Mouse (Mus musculus): ENCODE data around the gene Hoxb13. TPM values are rescaled to one million over a fixed set of nuclear protein-coding genes. Genes with fewer than 3 reads are reported as not detected.

The Hoxb13 gene
- polyA plus RNA-seq, 1 experiment from 2014 or later, result not detected

GRCm38 (mm10) chr11:96172511-96173287, 21.4 kb upstream of the Hoxb13 start:
- H3K9ac ChIP-seq (ENCODE audit: low read length), result no peak overlapping the region
- no peaks in the 10 kb centered on the region for H3K36me3 ChIP-seq (ENCODE audit: control insufficient read depth, insufficient read depth, low read length)
- H3K27ac ChIP-seq (ENCODE audit: low read depth), result no peak overlapping the region
- under 1% methylated on average over 25 of the region's 25 CpGs for WGBS
- no peaks in the 10 kb centered on the region for H3K9me3 ChIP-seq (ENCODE audit: control insufficient read depth, low read length)
- DNase-seq (ENCODE audit: low spot score) (peak; percentile 66), ATAC-seq (replicated peaks; ENCODE audit: low FRiP score, low TSS enrichment, low read depth) (no peak; the same call in 1 of the 2 replicates)
- H3K4me2 ChIP-seq (ENCODE audit: low read length), result peak overlapping the region; percentile 9; the same call in 1 of the 2 replicates
- no peaks in the 10 kb centered on the region for H3K4me1 ChIP-seq (replicated peaks; ENCODE audit: control insufficient read depth, insufficient read depth, low read length)
- peaks cover 100% of the 10 kb centered on the region for H3K27me3 ChIP-seq (replicated peaks; ENCODE audit: control insufficient read depth, insufficient read depth, low read length)
- no peak overlapping the region for H3K4me3 ChIP-seq (ENCODE audit: low read depth, low read length)

DNA sequence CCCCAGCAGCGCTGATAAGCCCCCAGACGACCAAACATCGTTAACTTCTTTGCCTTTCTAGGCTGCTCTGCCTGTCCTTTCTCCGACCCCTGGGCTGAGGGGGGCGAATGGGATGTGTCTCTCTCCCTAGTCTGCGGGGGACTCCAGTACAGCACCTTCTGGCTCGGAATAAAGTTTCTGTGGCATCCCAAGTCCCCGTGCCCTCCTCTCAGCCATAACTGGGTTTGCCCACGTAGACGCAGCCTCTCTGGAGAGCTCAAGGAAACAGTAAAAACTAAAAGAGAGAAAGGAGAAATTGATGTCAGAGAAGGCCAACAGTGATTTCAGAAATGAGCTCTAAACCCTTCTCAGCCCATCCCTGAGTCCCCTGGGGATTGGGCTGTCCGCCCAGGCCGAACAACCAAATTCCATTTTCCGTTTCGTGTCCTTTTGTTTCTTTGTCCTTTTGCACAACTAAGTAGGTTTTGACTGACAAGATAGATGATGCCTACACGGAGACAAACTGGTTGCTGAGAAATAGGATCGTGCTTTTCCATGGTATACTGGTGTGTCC, 20.8 kb upstream of the Hoxb13 start:
- ATAC-seq (replicated peaks; ENCODE audit: low FRiP score, low TSS enrichment, low read depth) (no peak), DNase-seq (ENCODE audit: low spot score) (no peak)
- WGBS, result 1% methylated on average over 16 of the region's 16 CpGs
- Histone ChIP-seq H3K27ac (ENCODE audit: low read depth) (no peak overlapping the region), H3K36me3 (ENCODE audit: control insufficient read depth, insufficient read depth, low read length) (no peaks in the 10 kb centered on the region), H3K9ac (ENCODE audit: low read length) (no peak overlapping the region), H3K4me3 (ENCODE audit: low read depth, low read length) (no peak overlapping the region), H3K4me1 (replicated peaks; ENCODE audit: control insufficient read depth, insufficient read depth, low read length) (no peaks in the 10 kb centered on the region), H3K9me3 (ENCODE audit: control insufficient read depth, low read length) (no peaks in the 10 kb centered on the region), H3K4me2 (ENCODE audit: low read length) (peak overlapping the region; percentile 9; the same call in 1 of the 2 replicates), H3K27me3 (replicated peaks; ENCODE audit: control insufficient read depth, insufficient read depth, low read length) (peaks cover 100% of the 10 kb centered on the region)

DNA sequence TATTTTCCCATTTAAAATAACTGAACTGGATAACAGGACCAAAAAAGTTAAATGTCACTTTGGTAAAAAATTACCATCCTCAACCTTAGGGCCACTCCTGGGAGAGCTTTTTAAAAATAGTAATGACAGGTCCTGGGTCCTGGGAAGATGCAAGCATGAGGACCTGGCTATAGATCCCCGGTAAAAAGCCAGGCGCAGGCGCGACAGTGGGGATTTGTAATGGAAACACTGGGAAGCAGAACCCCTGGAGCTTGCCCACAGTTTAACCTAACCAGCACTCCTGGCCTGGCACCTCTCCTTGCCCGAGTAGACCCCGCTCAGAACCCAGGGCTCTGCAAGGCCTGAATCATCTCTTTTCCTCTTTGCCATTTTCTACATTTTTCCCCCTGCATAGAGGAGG, 19.2 kb upstream of the Hoxb13 start:
- no peak overlapping the region for H3K27ac ChIP-seq (ENCODE audit: low read depth)
- WGBS, result 4% methylated on average over 6 of the region's 6 CpGs
- DNase-seq (ENCODE audit: low spot score), result no peak
- no peaks in the 10 kb centered on the region for H3K9me3 ChIP-seq (ENCODE audit: control insufficient read depth, low read length)
- no peak overlapping the region for H3K4me2 ChIP-seq (ENCODE audit: low read length)
- H3K4me3 ChIP-seq (ENCODE audit: low read depth, low read length), result no peak overlapping the region
- no peaks in the 10 kb centered on the region for H3K36me3 ChIP-seq (ENCODE audit: control insufficient read depth, insufficient read depth, low read length)
- no peak for ATAC-seq (replicated peaks; ENCODE audit: low FRiP score, low TSS enrichment, low read depth)
- no peak overlapping the region for H3K9ac ChIP-seq (ENCODE audit: low read length)
- H3K4me1 ChIP-seq (replicated peaks; ENCODE audit: control insufficient read depth, insufficient read depth, low read length), result no peaks in the 10 kb centered on the region
- H3K27me3 ChIP-seq (replicated peaks; ENCODE audit: control insufficient read depth, insufficient read depth, low read length), result peaks cover 100% of the 10 kb centered on the region

DNA sequence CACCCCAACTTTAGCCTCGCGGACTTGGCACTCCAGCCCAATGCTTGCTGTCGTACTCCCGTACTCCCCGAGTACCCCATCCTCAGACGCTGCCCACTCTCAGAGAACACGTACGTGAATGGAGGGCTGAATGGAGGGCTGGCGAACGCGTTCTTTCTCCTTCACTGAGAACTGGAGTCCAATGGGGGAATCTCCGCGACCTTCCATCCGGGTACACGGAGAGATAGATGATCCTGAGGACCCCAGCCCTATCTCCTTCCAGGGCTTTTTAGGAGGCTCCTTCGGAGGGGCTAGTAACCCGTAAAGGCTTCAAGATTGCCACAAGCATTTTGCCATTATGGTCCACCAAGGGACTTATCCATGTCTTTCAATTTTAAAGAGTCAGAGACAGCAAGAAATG, 18.6 kb upstream of the Hoxb13 start:
- ATAC-seq (replicated peaks; ENCODE audit: low FRiP score, low TSS enrichment, low read depth) (no peak), DNase-seq (ENCODE audit: low spot score) (no peak)
- Histone ChIP-seq H3K36me3 (ENCODE audit: control insufficient read depth, insufficient read depth, low read length) (no peaks in the 10 kb centered on the region), H3K4me2 (ENCODE audit: low read length) (no peak overlapping the region), H3K4me3 (ENCODE audit: low read depth, low read length) (no peak overlapping the region), H3K9me3 (ENCODE audit: control insufficient read depth, low read length) (no peaks in the 10 kb centered on the region), H3K9ac (ENCODE audit: low read length) (no peak overlapping the region), H3K27ac (ENCODE audit: low read depth) (no peak overlapping the region), H3K4me1 (replicated peaks; ENCODE audit: control insufficient read depth, insufficient read depth, low read length) (no peaks in the 10 kb centered on the region), H3K27me3 (replicated peaks; ENCODE audit: control insufficient read depth, insufficient read depth, low read length) (peaks cover 100% of the 10 kb centered on the region)
- WGBS, result under 1% methylated on average over 17 of the region's 17 CpGs

- H3K4me3 ChIP-seq (ENCODE audit: low read depth, low read length), result no peak overlapping the region
- no peaks in the 10 kb centered on the region for H3K4me1 ChIP-seq (replicated peaks; ENCODE audit: control insufficient read depth, insufficient read depth, low read length)
- H3K27ac ChIP-seq (ENCODE audit: low read depth), result no peak overlapping the region
- no peak overlapping the region for H3K9ac ChIP-seq (ENCODE audit: low read length)
- H3K36me3 ChIP-seq (ENCODE audit: control insufficient read depth, insufficient read depth, low read length), result no peaks in the 10 kb centered on the region
- ATAC-seq (replicated peaks; ENCODE audit: low FRiP score, low TSS enrichment, low read depth), result no peak
- no peaks in the 10 kb centered on the region for H3K9me3 ChIP-seq (ENCODE audit: control insufficient read depth, low read length)
- DNase-seq (ENCODE audit: low spot score), result no peak
- no peak overlapping the region for H3K4me2 ChIP-seq (ENCODE audit: low read length)
- 2% methylated on average over 9 of the region's 9 CpGs for WGBS
- peaks cover 99% of the 10 kb centered on the region for H3K27me3 ChIP-seq (replicated peaks; ENCODE audit: control insufficient read depth, insufficient read depth, low read length)
Observed at GRCm38 (mm10) chr11:96175951-96176530, 18.1 kb upstream of the Hoxb13 start.

DNA sequence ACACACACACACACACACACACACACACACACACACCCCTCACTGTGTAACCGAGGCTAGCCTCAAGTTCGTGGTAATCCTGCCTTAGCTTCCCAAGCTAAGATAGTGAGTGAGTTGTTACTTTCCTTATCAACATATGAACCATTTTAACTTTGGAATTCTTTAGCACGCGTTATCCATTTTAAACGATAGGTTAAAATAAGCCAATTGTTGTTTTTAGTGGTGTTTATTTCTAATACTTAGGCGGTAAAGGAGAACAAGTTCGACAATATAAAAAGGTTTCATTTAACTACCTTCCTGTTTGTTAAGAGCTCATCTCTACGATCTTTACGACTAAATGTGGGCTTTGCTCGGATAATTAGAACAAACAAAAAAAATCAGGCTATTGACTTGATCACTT, 17.3 kb upstream of the Hoxb13 start:
- WGBS, result 2% methylated on average over 10 of the region's 10 CpGs
- H3K27me3 ChIP-seq (replicated peaks; ENCODE audit: control insufficient read depth, insufficient read depth, low read length), result peaks cover 99% of the 10 kb centered on the region
- no peaks in the 10 kb centered on the region for H3K36me3 ChIP-seq (ENCODE audit: control insufficient read depth, insufficient read depth, low read length)
- H3K9me3 ChIP-seq (ENCODE audit: control insufficient read depth, low read length), result no peaks in the 10 kb centered on the region
- H3K9ac ChIP-seq (ENCODE audit: low read length), result no peak overlapping the region
- H3K4me3 ChIP-seq (ENCODE audit: low read depth, low read length), result no peak overlapping the region
- H3K27ac ChIP-seq (ENCODE audit: low read depth), result no peak overlapping the region
- DNase-seq (ENCODE audit: low spot score), result no peak
- H3K4me1 ChIP-seq (replicated peaks; ENCODE audit: control insufficient read depth, insufficient read depth, low read length), result no peaks in the 10 kb centered on the region
- no peak for ATAC-seq (replicated peaks; ENCODE audit: low FRiP score, low TSS enrichment, low read depth)
- no peak overlapping the region for H3K4me2 ChIP-seq (ENCODE audit: low read length)

GRCm38 (mm10) chr11:96177546-96178174, 16.5 kb upstream of the Hoxb13 start:
- WGBS, result under 1% methylated on average over 27 of the region's 27 CpGs
- no peak for ATAC-seq (replicated peaks; ENCODE audit: low FRiP score, low TSS enrichment, low read depth)

GRCm38 (mm10) chr11:96178356-96178755, 15.8 kb upstream of the Hoxb13 start:
- H3K36me3 ChIP-seq (ENCODE audit: control insufficient read depth, insufficient read depth, low read length), result no peaks in the 10 kb centered on the region
- 0 out of 2 replicates have a peak, but pooled peaks cover 5% of the 10 kb centered on the region for H3K9me3 ChIP-seq (ENCODE audit: control insufficient read depth, low read length)
- H3K4me2 ChIP-seq (ENCODE audit: low read length), result no peak overlapping the region
- H3K4me3 ChIP-seq (ENCODE audit: low read depth, low read length), result no peak overlapping the region
- H3K9ac ChIP-seq (ENCODE audit: low read length), result no peak overlapping the region
- no peak overlapping the region for H3K27ac ChIP-seq (ENCODE audit: low read depth)
- H3K4me1 ChIP-seq (replicated peaks; ENCODE audit: control insufficient read depth, insufficient read depth, low read length), result no peaks in the 10 kb centered on the region
- DNase-seq (ENCODE audit: low spot score), result no peak
- 2% methylated on average over 8 of the region's 8 CpGs for whole genome bisulfite sequencing
- H3K27me3 ChIP-seq (replicated peaks; ENCODE audit: control insufficient read depth, insufficient read depth, low read length), result peaks cover 99% of the 10 kb centered on the region
- ATAC-seq (replicated peaks; ENCODE audit: low FRiP score, low TSS enrichment, low read depth), result no peak

More at GRCm38 (mm10) chr11:96177546-96178174, 16.5 kb upstream of the Hoxb13 start:
- H3K4me3 ChIP-seq (ENCODE audit: low read depth, low read length), result no peak overlapping the region
- H3K9ac ChIP-seq (ENCODE audit: low read length), result no peak overlapping the region
- H3K27ac ChIP-seq (ENCODE audit: low read depth), result no peak overlapping the region
- peaks cover 99% of the 10 kb centered on the region for H3K27me3 ChIP-seq (replicated peaks; ENCODE audit: control insufficient read depth, insufficient read depth, low read length)
- H3K36me3 ChIP-seq (ENCODE audit: control insufficient read depth, insufficient read depth, low read length), result no peaks in the 10 kb centered on the region
- peak; percentile 74 for DNase-seq (ENCODE audit: low spot score)
- 0 out of 2 replicates have a peak, but pooled peaks cover under 1% of the 10 kb centered on the region for H3K9me3 ChIP-seq (ENCODE audit: control insufficient read depth, low read length)
- no peak overlapping the region for H3K4me2 ChIP-seq (ENCODE audit: low read length)
- no peaks in the 10 kb centered on the region for H3K4me1 ChIP-seq (replicated peaks; ENCODE audit: control insufficient read depth, insufficient read depth, low read length)
